Mouse (Mus musculus): ENCODE data around the gene Upk3b.
"Not testable (repeated sequence)": the region's sequence is repeated elsewhere in the genome, so short reads cannot be mapped to it uniquely, and the experiment has no call there.

The Upk3b gene

DNA sequence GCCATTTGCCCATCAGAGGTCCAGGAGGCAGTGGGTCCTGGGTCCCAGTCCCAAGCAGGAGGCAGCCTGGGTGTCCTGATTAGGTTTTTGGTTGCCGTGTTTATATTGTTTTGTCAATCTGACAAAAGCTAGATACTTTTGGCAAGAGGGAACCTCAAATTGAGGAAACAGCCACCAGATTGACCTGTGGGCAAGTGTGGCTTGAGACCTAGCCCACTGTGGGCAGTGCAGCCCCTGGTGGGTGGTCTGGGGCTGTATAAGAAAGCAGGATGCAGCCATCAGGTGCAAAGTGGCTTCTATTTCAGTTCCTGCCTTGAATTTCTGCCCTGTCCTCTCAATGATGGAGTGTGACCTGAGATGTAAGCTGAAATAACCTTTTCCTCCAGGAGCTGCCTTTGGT, 3.0 kb upstream of the Upk3b start:
- DNase-seq (ENCODE audit: low spot score in 2 of 2), result no peak

DNA sequence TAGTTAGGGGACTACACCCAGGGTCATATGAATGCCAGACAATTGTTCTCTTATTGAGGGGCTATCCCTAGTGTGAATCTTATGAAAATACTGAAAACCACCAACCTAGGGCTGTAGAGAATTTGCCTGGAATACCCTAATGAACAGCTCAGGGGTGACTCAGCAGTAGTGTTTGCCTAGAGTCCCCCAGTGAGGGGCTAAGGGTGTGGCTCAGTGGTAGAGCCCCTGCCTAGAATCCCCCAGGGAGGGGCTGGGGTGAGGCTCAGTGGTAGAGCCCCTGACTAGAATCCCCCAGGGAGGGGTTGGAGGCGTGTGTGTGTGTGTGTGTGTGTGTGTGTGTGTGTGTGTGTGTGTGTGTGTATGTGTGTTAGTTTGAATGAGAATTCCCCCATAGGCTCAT, 1.6 kb upstream of the Upk3b start:
- DNase-seq (ENCODE audit: low spot score in 2 of 2), result no peak

- no peak for DNase-seq (ENCODE audit: low spot score in 2 of 2)
These were observed 1.9 kb downstream of the Upk3b start for GRCm38 (mm10) chr5:136040210-136040609.

- DNase-seq (ENCODE audit: low spot score in 2 of 2), result no peak
These were observed 3.0 kb downstream of the Upk3b start for GRCm38 (mm10) chr5:136041260-136041659.

DNA sequence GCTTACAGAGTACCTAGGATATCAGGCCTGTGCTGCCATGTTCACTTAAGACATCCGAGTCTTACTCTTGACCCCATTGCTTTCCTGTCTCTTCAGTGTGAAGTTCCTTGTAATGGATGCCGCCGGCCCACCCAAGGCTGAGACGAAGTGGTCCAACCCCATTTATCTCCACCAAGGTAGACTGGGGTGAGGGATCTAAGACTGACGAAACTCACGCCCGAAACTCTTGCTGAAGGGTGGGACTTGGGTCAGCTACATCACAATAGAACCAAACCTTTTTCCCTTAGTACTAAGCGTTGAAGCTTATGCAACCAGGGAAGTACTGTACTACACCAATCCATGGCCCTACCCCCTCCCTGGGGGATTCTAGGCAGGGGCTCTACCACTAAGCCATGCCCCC, 3.4 kb downstream of the Upk3b start:
- no peak for DNase-seq (ENCODE audit: low spot score in 2 of 2)

GRCm38 (mm10) chr5:136044865-136045264, 6.6 kb downstream of the Upk3b start:
- DNase-seq (ENCODE audit: low spot score in 2 of 2), result no peak

- DNase-seq (ENCODE audit: low spot score in 2 of 2), result no peak
These were observed 7.1 kb downstream of the Upk3b start for GRCm38 (mm10) chr5:136045408-136045807.

- peak; percentile 72 to 90 for DNase-seq (ENCODE audit: low spot score in 2 of 2)
These were observed 7.7 kb downstream of the Upk3b start for GRCm38 (mm10) chr5:136045987-136046386.

DNA sequence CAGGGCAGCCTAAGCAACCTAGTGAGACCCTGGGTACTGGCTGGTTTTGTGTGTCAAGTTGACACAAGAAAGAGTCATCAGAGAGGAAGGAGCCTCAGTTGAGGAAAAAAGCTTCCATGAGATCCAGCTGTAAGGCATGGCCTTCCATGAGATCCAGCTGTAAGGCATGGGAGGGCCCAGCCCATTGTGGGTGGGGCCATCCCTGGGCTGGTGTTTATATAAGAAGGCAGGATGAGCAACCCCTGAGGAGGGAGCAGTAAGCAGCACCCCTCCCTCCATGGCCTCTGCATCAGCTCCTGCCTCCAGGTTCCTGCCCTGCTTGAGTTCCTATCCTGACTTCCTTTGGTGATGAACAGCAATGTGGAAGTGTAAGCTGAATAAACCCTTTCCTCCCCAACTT, 10.2 kb downstream of the Upk3b start:
- not testable (repeated sequence) for DNase-seq (ENCODE audit: low spot score in 2 of 2)

DNA sequence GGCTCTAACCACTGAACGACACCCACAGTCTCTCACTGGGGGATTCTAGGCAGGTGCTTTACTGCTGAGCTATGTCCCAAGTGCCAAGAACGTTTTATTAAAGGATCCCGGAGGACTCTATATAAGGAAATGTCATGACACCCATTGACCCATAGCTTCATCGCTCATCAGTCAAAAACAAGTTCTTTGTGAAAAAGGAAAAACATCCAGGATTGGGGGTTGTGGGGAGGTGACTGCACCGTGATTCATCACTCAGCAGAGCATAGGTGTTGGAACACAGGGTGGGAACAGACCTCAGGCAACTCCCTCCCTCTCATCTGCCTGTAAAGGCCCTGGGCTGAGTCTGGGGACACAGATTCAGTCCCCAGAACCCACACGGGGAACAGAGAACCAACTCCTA, 11.6 kb downstream of the Upk3b start:
- DNase-seq (ENCODE audit: low spot score in 2 of 2), result no peak

GRCm38 (mm10) chr5:136051231-136052085, 13.2 kb downstream of the Upk3b start:
- DNase-seq (ENCODE audit: low spot score in 2 of 2), result peak in 1 of 2 experiments; percentile 18

DNA sequence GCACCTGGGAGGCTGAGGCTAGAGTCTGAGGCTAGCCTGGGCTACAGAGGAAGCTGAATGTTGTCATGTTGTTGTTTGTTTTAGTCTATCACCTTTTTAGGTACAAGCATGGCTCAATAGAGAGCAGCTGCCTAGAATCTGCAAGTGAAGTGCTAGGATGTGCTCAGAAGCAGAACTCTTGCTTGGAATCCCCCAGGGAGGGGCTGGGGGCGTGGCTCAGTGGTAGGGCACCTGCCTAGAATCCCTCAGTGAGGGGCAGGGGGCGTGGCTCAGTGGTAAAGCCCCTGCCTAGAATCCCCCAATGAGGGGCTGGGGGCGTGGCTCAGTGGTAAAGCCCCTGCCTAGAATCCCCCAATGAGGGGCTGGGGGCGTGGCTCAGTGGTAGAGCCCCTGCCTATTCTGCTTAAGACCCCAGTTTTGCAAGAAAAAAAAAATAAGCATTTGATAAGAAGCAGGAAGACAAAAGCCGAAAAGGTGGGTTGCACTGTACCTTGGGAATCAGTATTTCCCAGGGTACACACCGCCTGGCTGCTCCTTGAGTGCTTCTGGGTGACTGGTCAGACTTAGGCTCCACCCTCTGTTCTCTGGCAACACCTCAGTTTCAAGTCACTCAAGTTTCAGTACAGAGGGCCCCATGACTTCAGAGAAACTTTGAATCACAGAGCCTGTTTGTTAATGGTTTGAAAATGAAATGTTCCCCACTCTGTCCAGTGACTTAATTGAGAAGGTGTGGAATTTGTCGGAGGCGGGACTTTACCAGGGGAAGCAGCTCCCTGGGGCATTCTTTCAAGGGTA, 14.8 kb downstream of the Upk3b start:
- no peak for DNase-seq (ENCODE audit: low spot score in 2 of 2)

- no peak for DNase-seq (ENCODE audit: low spot score in 2 of 2)
These were observed 16.2 kb downstream of the Upk3b start, which contains the start of gene Upk3bl for GRCm38 (mm10) chr5:136054301-136055077. Gene Upk3bl, plus strand, starts transcription at chr5:136054492.

DNA sequence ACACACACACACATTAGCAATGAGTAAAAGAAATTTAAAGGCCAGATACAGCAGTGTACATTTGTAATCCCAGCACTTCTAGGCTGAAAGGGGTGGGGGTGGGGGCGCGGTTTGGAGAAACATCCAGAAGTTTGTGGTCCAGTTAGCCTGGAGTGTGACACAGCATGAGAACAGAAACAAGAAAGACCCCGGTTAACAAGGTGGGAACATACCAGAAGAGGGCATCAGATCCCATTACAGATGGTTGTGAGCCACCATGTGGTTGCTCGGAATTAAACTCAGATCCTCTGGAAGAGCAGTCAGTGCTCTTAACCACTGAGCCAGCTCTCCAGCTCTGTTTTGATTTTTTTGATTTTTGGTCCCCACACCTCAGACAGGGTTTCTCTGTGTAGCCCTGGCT, 17.8 kb downstream of the Upk3b start:
- no peak for DNase-seq (ENCODE audit: low spot score in 2 of 2)

- DNase-seq (ENCODE audit: low spot score in 2 of 2), result no peak
These were observed 18.8 kb downstream of the Upk3b start for GRCm38 (mm10) chr5:136057085-136057484.

- DNase-seq (ENCODE audit: low spot score in 2 of 2), result peak; percentile 75 to 84
These were observed 23.3 kb downstream of the Upk3b start for GRCm38 (mm10) chr5:136061567-136061966.

GRCm38 (mm10) chr5:136063920-136064319, 25.6 kb downstream of the Upk3b start:
- no peak for DNase-seq (ENCODE audit: low spot score in 2 of 2)

GRCm38 (mm10) chr5:136066404-136067148, 28.3 kb downstream of the Upk3b start:
- DNase-seq (ENCODE audit: low spot score in 2 of 2), result not testable (repeated sequence)

- no peak for DNase-seq (ENCODE audit: low spot score in 2 of 2)
These were observed 31.1 kb downstream of the Upk3b start for GRCm38 (mm10) chr5:136069411-136069810.

- DNase-seq (ENCODE audit: low spot score in 2 of 2), result no peak
These were observed 34.8 kb downstream of the Upk3b start for GRCm38 (mm10) chr5:136073051-136073450.

DNA sequence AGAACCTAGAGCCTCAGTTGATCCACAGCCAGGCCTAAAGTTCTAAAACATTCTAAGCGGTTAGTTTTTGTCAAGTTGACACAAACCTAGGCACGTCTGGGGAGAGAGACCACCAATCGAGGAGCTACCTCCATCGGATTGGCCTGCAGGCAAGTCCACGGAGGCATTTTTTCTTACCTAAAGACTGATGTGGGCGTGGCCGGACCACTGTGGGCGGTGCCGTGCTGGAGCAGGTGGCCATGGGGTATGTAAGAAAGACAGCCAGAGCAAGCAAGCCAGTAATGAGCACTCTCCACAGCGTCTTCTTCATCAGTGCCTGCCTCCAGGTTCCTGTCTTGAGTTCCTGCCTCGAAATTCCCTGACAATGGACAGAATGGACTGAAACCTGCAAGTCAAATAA, 35.2 kb downstream of the Upk3b start:
- DNase-seq (ENCODE audit: low spot score in 2 of 2), result no peak
